Mouse (Mus musculus) spleen, postnatal 10 days (tissue): ENCODE measurements around the gene Phldb3.

Experiments used
- DNase-seq, 2 experiments: peaks; one replicate each; pipeline ENCODE4 v3.0.0; 2021 to 2022; ENCODE audit warnings: low spot score in 2 of 2

The Phldb3 gene

GRCm38 (mm10) chr7:24630116-24630880, 19.7 kb downstream of the Phldb3 start:
- DNase-seq: no peak

- DNase-seq: no peak
These were observed 25.7 kb downstream of the Phldb3 start, which contains the start of gene Lypd3 for GRCm38 (mm10) chr7:24636264-24636663. Gene Lypd3, plus strand, starts transcription at chr7:24636550.

GRCm38 (mm10) chr7:24637046-24637445, 26.5 kb downstream of the Phldb3 start:
- DNase-seq: no peak

- peak in 1 of 2 experiments; percentile 34 for DNase-seq
These were observed 27.7 kb downstream of the Phldb3 start for GRCm38 (mm10) chr7:24638026-24638856.

- no peak for DNase-seq
These were observed 29.9 kb downstream of the Phldb3 start for GRCm38 (mm10) chr7:24640450-24640849.

- peak; percentile 39 to 79 for DNase-seq
These were observed 31.9 kb downstream of the Phldb3 start for GRCm38 (mm10) chr7:24642491-24642890.

GRCm38 (mm10) chr7:24644492-24644891, 33.9 kb downstream of the Phldb3 start:
- no peak for DNase-seq

- no peak for DNase-seq
These were observed 34.4 kb downstream of the Phldb3 start for GRCm38 (mm10) chr7:24644996-24645395.

- no peak for DNase-seq
These were observed 35.9 kb downstream of the Phldb3 start for GRCm38 (mm10) chr7:24646486-24646885.

GRCm38 (mm10) chr7:24653681-24654080, 43.1 kb downstream of the Phldb3 start:
- peak; percentile 34 to 73 for DNase-seq

GRCm38 (mm10) chr7:24659737-24660357, 49.3 kb downstream of the Phldb3 start:
- no peak for DNase-seq

GRCm38 (mm10) chr7:24661118-24661904, 50.7 kb downstream of the Phldb3 start:
- peak; percentile 15 to 18 for DNase-seq

- peak; percentile 58 to 81 for DNase-seq
These were observed 52.0 kb downstream of the Phldb3 start for GRCm38 (mm10) chr7:24662575-24662974.

- DNase-seq: no peak
These were observed 53.7 kb downstream of the Phldb3 start for GRCm38 (mm10) chr7:24664301-24664700.

- no peak for DNase-seq
These were observed 54.4 kb downstream of the Phldb3 start for GRCm38 (mm10) chr7:24664959-24665358.

GRCm38 (mm10) chr7:24671944-24672439, 61.4 kb downstream of the Phldb3 start:
- DNase-seq: no peak

GRCm38 (mm10) chr7:24676575-24676974, 66.0 kb downstream of the Phldb3 start, which contains the start of gene Tex101:
Gene Tex101, minus strand, starts transcription at chr7:24676675.
- DNase-seq: no peak
